Mouse (Mus musculus): ENCODE data around the gene Cfap161. TPM values are rescaled to one million over a fixed set of nuclear protein-coding genes. Genes with fewer than 3 reads are reported as not detected.

Cfap161 gene
- polyA plus RNA-seq, 1 experiment from 2014 or later: 1.5 TPM

DNA sequence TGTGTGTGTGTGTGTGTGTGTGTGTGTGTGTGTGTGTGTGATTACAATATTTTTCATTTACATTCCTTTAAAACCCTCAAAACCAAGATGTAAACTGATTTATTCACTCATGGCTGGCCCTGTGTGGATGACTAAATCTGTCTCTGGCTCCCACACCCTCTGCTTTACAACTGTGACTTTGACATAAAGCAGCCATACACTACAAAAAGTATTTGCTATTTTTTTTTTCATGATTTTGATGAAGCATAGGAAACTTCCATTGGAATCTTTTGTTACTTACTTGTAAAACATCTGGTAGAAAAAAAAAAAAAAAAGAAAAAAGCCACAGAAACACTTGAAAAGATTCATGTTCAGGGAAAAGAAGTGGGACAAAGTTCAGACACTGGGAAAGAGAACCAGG lies 3.3 kb upstream of the Cfap161 start:
- H3K9ac ChIP-seq (ENCODE audit: low read length): no peak overlapping the region
- no peak for ATAC-seq

DNA sequence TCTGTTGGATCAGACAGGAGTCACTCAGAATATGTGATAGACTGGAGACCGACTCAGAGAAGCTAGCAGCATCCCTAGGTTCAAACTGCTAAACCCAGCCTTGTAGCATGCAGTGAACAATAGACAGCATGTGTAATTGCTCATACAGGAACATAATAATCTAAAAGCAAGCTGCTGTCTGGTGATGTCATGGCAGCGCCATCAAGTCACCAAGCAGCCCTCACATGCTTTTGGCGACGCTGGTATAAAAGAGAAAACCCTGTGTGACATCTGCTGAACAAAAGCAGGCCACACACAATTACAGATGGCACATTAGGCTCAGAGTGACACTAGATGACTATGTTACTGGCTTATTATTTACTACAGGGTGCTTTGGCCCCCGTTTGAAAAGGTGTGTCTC lies 1.5 kb upstream of the Cfap161 start:
- no peaks in the 10 kb centered on the region for H3K36me3 ChIP-seq (ENCODE audit: control insufficient read depth, insufficient read depth, low read length)
- H3K4me3 ChIP-seq (ENCODE audit: low read depth, low read length): no peak overlapping the region
- H3K27me3 ChIP-seq (replicated peaks; ENCODE audit: control insufficient read depth, insufficient read depth, low read length): no peaks in the 10 kb centered on the region
- no peak overlapping the region for H3K27ac ChIP-seq (ENCODE audit: low read depth, low read length)
- no peak overlapping the region for H3K9ac ChIP-seq (ENCODE audit: low read length)
- no peaks in the 10 kb centered on the region; the same call in 1 of the 2 replicates for H3K4me1 ChIP-seq (ENCODE audit: control insufficient read depth, insufficient read depth, low read length)
- no peak overlapping the region for H3K4me2 ChIP-seq (ENCODE audit: low read length)
- WGBS: 40% methylated on average over 5 of the region's 5 CpGs
- ATAC-seq: peak; percentile 35
- no peaks in the 10 kb centered on the region for H3K9me3 ChIP-seq (replicated peaks; ENCODE audit: control insufficient read depth, low read length)
- peak; percentile 49 for DNase-seq (ENCODE audit: low spot score)

More for the DNA sequence above, 3.3 kb upstream of the Cfap161 start:
- DNase-seq (ENCODE audit: low spot score): no peak
- no peaks in the 10 kb centered on the region for H3K27me3 ChIP-seq (replicated peaks; ENCODE audit: control insufficient read depth, insufficient read depth, low read length)
- H3K36me3 ChIP-seq (ENCODE audit: control insufficient read depth, insufficient read depth, low read length): no peaks in the 10 kb centered on the region
- no peaks in the 10 kb centered on the region for H3K9me3 ChIP-seq (replicated peaks; ENCODE audit: control insufficient read depth, low read length)
- no peak overlapping the region for H3K27ac ChIP-seq (ENCODE audit: low read depth, low read length)
- no peak overlapping the region for H3K4me2 ChIP-seq (ENCODE audit: low read length)
- no peaks in the 10 kb centered on the region; the same call in 1 of the 2 replicates for H3K4me1 ChIP-seq (ENCODE audit: control insufficient read depth, insufficient read depth, low read length)
- H3K4me3 ChIP-seq (ENCODE audit: low read depth, low read length): no peak overlapping the region

GRCm38 (mm10) chr7:83794006-83794683 lies 535 bp downstream of the Cfap161 start:
- no peak for DNase-seq (ENCODE audit: low spot score)
- Histone ChIP-seq H3K27ac (ENCODE audit: low read depth, low read length) (no peak overlapping the region), H3K4me3 (ENCODE audit: low read depth, low read length) (no peak overlapping the region), H3K4me2 (ENCODE audit: low read length) (peak overlapping the region; percentile 29; the same call in 1 of the 2 replicates), H3K27me3 (replicated peaks; ENCODE audit: control insufficient read depth, insufficient read depth, low read length) (no peaks in the 10 kb centered on the region), H3K4me1 (ENCODE audit: control insufficient read depth, insufficient read depth, low read length) (no peaks in the 10 kb centered on the region; the same call in 1 of the 2 replicates), H3K9me3 (replicated peaks; ENCODE audit: control insufficient read depth, low read length) (no peaks in the 10 kb centered on the region), H3K9ac (ENCODE audit: low read length) (no peak overlapping the region), H3K36me3 (ENCODE audit: control insufficient read depth, insufficient read depth, low read length) (no peaks in the 10 kb centered on the region)
- 0 out of 2 replicates have a peak, but pooled peaks have one; percentile 7 for ATAC-seq
- WGBS: 50% methylated on average over 11 of the region's 11 CpGs

GRCm38 (mm10) chr7:83780881-83781280 lies 13.8 kb downstream of the Cfap161 start:
- ATAC-seq (no peak), DNase-seq (ENCODE audit: low spot score) (no peak)
- Histone ChIP-seq H3K4me2 (ENCODE audit: low read length) (no peak overlapping the region), H3K36me3 (ENCODE audit: control insufficient read depth, insufficient read depth, low read length) (no peaks in the 10 kb centered on the region), H3K9ac (ENCODE audit: low read length) (no peak overlapping the region), H3K9me3 (replicated peaks; ENCODE audit: control insufficient read depth, low read length) (no peaks in the 10 kb centered on the region), H3K4me3 (ENCODE audit: low read depth, low read length) (no peak overlapping the region), H3K27ac (ENCODE audit: low read depth, low read length) (no peak overlapping the region), H3K4me1 (ENCODE audit: control insufficient read depth, insufficient read depth, low read length) (no peaks in the 10 kb centered on the region), H3K27me3 (replicated peaks; ENCODE audit: control insufficient read depth, insufficient read depth, low read length) (no peaks in the 10 kb centered on the region)
- 85% methylated on average over 4 of the region's 4 CpGs for WGBS

DNA sequence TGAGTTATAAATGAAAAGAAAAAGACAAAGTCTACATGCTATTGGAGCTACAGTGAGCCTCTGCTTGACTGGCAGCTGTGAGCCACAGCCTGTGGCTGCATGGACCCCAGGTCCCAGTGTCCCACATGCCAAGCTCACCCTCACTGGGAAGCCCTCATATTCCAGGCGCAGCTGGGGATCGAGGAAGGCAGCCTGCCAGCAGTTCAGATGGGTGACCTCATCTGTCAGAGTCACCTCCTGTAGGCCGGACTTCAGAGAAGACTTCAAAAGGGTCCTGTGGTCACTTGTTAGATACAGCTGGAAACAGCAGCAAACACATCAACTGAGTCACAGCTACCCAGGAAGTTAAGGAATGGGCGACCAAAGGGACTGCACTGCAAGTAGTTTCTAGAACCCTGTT lies 14.7 kb downstream of the Cfap161 start:
- ATAC-seq: no peak
- no peak overlapping the region for H3K4me2 ChIP-seq (ENCODE audit: low read length)
- H3K4me3 ChIP-seq (ENCODE audit: low read depth, low read length): no peak overlapping the region
- H3K9me3 ChIP-seq (replicated peaks; ENCODE audit: control insufficient read depth, low read length): no peaks in the 10 kb centered on the region
- H3K4me1 ChIP-seq (ENCODE audit: control insufficient read depth, insufficient read depth, low read length): no peaks in the 10 kb centered on the region
- H3K36me3 ChIP-seq (ENCODE audit: control insufficient read depth, insufficient read depth, low read length): no peaks in the 10 kb centered on the region
- WGBS: 86% methylated on average over 4 of the region's 4 CpGs
- no peak overlapping the region for H3K27ac ChIP-seq (ENCODE audit: low read depth, low read length)
- no peak for DNase-seq (ENCODE audit: low spot score)
- H3K9ac ChIP-seq (ENCODE audit: low read length): no peak overlapping the region
- no peaks in the 10 kb centered on the region for H3K27me3 ChIP-seq (replicated peaks; ENCODE audit: control insufficient read depth, insufficient read depth, low read length)

DNA sequence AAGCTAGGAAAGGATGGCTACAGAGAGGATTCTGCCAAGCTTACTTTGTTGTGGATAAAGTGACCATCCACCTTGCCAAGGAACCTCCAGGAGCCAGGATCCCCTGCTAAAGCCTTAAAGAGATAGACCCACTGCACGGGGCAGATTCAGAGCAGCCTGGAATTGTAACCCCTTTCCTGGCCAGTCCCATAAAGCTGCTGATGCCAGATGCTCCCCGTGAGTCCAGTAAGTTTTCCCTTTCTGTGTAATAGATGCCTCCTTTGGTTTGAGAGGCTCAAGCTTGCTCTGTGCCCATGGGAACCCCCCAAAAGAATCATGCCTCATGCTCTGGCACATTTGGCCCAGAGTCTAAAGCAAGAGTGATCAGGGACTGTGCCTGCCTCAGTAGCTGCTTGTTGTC lies 15.7 kb downstream of the Cfap161 start:
- DNase-seq (ENCODE audit: low spot score) (no peak), ATAC-seq (no peak)
- H3K4me1 ChIP-seq (ENCODE audit: control insufficient read depth, insufficient read depth, low read length): no peaks in the 10 kb centered on the region
- H3K27me3 ChIP-seq (replicated peaks; ENCODE audit: control insufficient read depth, insufficient read depth, low read length): no peaks in the 10 kb centered on the region
- no peak overlapping the region for H3K9ac ChIP-seq (ENCODE audit: low read length)
- no peak overlapping the region for H3K27ac ChIP-seq (ENCODE audit: low read depth, low read length)
- H3K4me3 ChIP-seq (ENCODE audit: low read depth, low read length): no peak overlapping the region
- 83% methylated on average over 2 of the region's 2 CpGs for WGBS
- no peaks in the 10 kb centered on the region for H3K36me3 ChIP-seq (ENCODE audit: control insufficient read depth, insufficient read depth, low read length)
- H3K9me3 ChIP-seq (replicated peaks; ENCODE audit: control insufficient read depth, low read length): no peaks in the 10 kb centered on the region
- H3K4me2 ChIP-seq (ENCODE audit: low read length): no peak overlapping the region

DNA sequence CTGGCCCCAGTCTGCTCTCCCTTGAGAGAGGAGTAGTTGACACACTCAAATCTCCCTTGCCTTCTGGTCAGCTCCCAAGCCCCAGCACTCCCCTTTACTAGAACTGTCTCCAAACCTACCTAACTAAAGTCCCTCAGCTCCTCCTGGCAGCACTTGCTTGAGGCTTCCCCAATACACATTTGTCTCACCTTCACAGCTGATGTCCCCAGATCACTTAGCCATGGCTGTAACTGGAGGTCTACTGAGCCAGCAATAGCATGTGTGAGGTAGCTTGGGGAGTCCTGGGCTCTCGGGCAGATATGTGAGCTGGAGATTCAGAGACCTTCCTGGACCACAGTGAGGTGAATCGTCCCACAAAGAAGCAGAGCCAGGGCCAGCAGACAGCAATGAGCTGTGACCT lies 16.2 kb downstream of the Cfap161 start:
- H3K4me2 ChIP-seq (ENCODE audit: low read length): no peak overlapping the region
- no peak overlapping the region for H3K9ac ChIP-seq (ENCODE audit: low read length)
- no peak overlapping the region for H3K4me3 ChIP-seq (ENCODE audit: low read depth, low read length)
- no peaks in the 10 kb centered on the region for H3K9me3 ChIP-seq (replicated peaks; ENCODE audit: control insufficient read depth, low read length)
- H3K36me3 ChIP-seq (ENCODE audit: control insufficient read depth, insufficient read depth, low read length): no peaks in the 10 kb centered on the region
- H3K4me1 ChIP-seq (ENCODE audit: control insufficient read depth, insufficient read depth, low read length): no peaks in the 10 kb centered on the region
- DNase-seq (ENCODE audit: low spot score) (no peak), ATAC-seq (no peak)
- 80% methylated on average over 2 of the region's 2 CpGs for WGBS
- H3K27me3 ChIP-seq (replicated peaks; ENCODE audit: control insufficient read depth, insufficient read depth, low read length): no peaks in the 10 kb centered on the region
- no peak overlapping the region for H3K27ac ChIP-seq (ENCODE audit: low read depth, low read length)

GRCm38 (mm10) chr7:83774721-83775120 lies 20.0 kb downstream of the Cfap161 start:
- no peaks in the 10 kb centered on the region for H3K27me3 ChIP-seq (replicated peaks; ENCODE audit: control insufficient read depth, insufficient read depth, low read length)
- peak; percentile 59 for DNase-seq (ENCODE audit: low spot score)

GRCm38 (mm10) chr7:83763674-83764073 lies 31.0 kb downstream of the Cfap161 start:
- 76% methylated on average over 3 of the region's 3 CpGs for WGBS
- H3K27ac ChIP-seq (ENCODE audit: low read depth, low read length): no peak overlapping the region

More at GRCm38 (mm10) chr7:83774721-83775120, 20.0 kb downstream of the Cfap161 start:
- ATAC-seq: no peak
- Histone ChIP-seq H3K4me3 (ENCODE audit: low read depth, low read length) (no peak overlapping the region), H3K36me3 (ENCODE audit: control insufficient read depth, insufficient read depth, low read length) (no peaks in the 10 kb centered on the region), H3K9ac (ENCODE audit: low read length) (no peak overlapping the region), H3K4me1 (ENCODE audit: control insufficient read depth, insufficient read depth, low read length) (no peaks in the 10 kb centered on the region), H3K4me2 (ENCODE audit: low read length) (no peak overlapping the region), H3K9me3 (replicated peaks; ENCODE audit: control insufficient read depth, low read length) (no peaks in the 10 kb centered on the region), H3K27ac (ENCODE audit: low read depth, low read length) (no peak overlapping the region)
- WGBS: 39% methylated on average over 5 of the region's 5 CpGs

More at GRCm38 (mm10) chr7:83763674-83764073, 31.0 kb downstream of the Cfap161 start:
- H3K27me3 ChIP-seq (replicated peaks; ENCODE audit: control insufficient read depth, insufficient read depth, low read length): no peaks in the 10 kb centered on the region
- no peak overlapping the region for H3K4me3 ChIP-seq (ENCODE audit: low read depth, low read length)
- H3K4me2 ChIP-seq (ENCODE audit: low read length): no peak overlapping the region
- DNase-seq (ENCODE audit: low spot score): no peak
- no peaks in the 10 kb centered on the region for H3K9me3 ChIP-seq (replicated peaks; ENCODE audit: control insufficient read depth, low read length)
- no peak overlapping the region for H3K9ac ChIP-seq (ENCODE audit: low read length)
- H3K4me1 ChIP-seq (ENCODE audit: control insufficient read depth, insufficient read depth, low read length): no peaks in the 10 kb centered on the region
- ATAC-seq: no peak
- H3K36me3 ChIP-seq (ENCODE audit: control insufficient read depth, insufficient read depth, low read length): no peaks in the 10 kb centered on the region

All from forebrain, embryonic 14.5 days (tissue).